Mouse (Mus musculus): ENCODE results near the gene Ppp1r12b.

Ppp1r12b gene

GRCm38 (mm10) chr1:134938233-134938632, 17.5 kb downstream of the Ppp1r12b start:
- no peak for DNase-seq

- no peak for DNase-seq
Measured at GRCm38 (mm10) chr1:134936335-134936734, 19.4 kb downstream of the Ppp1r12b start.

GRCm38 (mm10) chr1:134932431-134932830, 23.3 kb downstream of the Ppp1r12b start:
- no peak for DNase-seq

GRCm38 (mm10) chr1:134919010-134919409, 36.7 kb downstream of the Ppp1r12b start:
- DNase-seq: no peak

GRCm38 (mm10) chr1:134915421-134915820, 40.3 kb downstream of the Ppp1r12b start:
- no peak for DNase-seq

GRCm38 (mm10) chr1:134913535-134913934, 42.2 kb downstream of the Ppp1r12b start:
- DNase-seq: no peak

GRCm38 (mm10) chr1:134911892-134912291, 43.9 kb downstream of the Ppp1r12b start:
- DNase-seq: no peak

GRCm38 (mm10) chr1:134910037-134910436, 45.7 kb downstream of the Ppp1r12b start:
- no peak for DNase-seq

GRCm38 (mm10) chr1:134909442-134909841, 46.3 kb downstream of the Ppp1r12b start:
- DNase-seq: no peak

GRCm38 (mm10) chr1:134902051-134902619, 53.6 kb downstream of the Ppp1r12b start:
- DNase-seq: peak; percentile 24

- DNase-seq: no peak
Measured at GRCm38 (mm10) chr1:134896008-134896407, 59.7 kb downstream of the Ppp1r12b start.

- no peak for DNase-seq
Measured at GRCm38 (mm10) chr1:134894803-134895202, 60.9 kb downstream of the Ppp1r12b start.

GRCm38 (mm10) chr1:134891916-134892315, 63.8 kb downstream of the Ppp1r12b start:
- DNase-seq: no peak

GRCm38 (mm10) chr1:134889629-134890028, 66.1 kb downstream of the Ppp1r12b start:
- DNase-seq: no peak

- DNase-seq: peak; percentile 10
Measured at GRCm38 (mm10) chr1:134875800-134876199, 79.9 kb downstream of the Ppp1r12b start.

- no peak for DNase-seq
Measured at GRCm38 (mm10) chr1:134872678-134873077, 83.1 kb downstream of the Ppp1r12b start.

- DNase-seq: no peak
Measured at GRCm38 (mm10) chr1:134866426-134866825, 89.3 kb downstream of the Ppp1r12b start.

- no peak for DNase-seq
Measured at GRCm38 (mm10) chr1:134865552-134865951, 90.2 kb downstream of the Ppp1r12b start.

- no peak for DNase-seq
Measured at GRCm38 (mm10) chr1:134860538-134860937, 95.2 kb downstream of the Ppp1r12b start.

GRCm38 (mm10) chr1:134858344-134859053, 97.2 kb downstream of the Ppp1r12b start:
- peak; percentile 44 for DNase-seq

- peak; percentile 86 for DNase-seq
Measured at GRCm38 (mm10) chr1:134854325-134854982, 101.3 kb downstream of the Ppp1r12b start.

GRCm38 (mm10) chr1:134852797-134853196, 102.9 kb downstream of the Ppp1r12b start:
- DNase-seq: no peak

GRCm38 (mm10) chr1:134851211-134851610, 104.5 kb downstream of the Ppp1r12b start:
- no peak for DNase-seq

- no peak for DNase-seq
Measured at GRCm38 (mm10) chr1:134850361-134850760, 105.4 kb downstream of the Ppp1r12b start.
